Mouse (Mus musculus): ENCODE measurements around the gene Polr1b. TPM values are rescaled to one million over a fixed set of nuclear protein-coding genes. Genes with fewer than 3 reads are reported as not detected.

The Polr1b gene
- 8.3 and 8.7 TPM in 2 replicates for polyA plus RNA-seq (2015; fragmentation: Nextera tagmentation; extraction: Ambion mirVana)

GRCm38 (mm10) chr2:129100784-129101310 is at the start of gene Polr1b:
Gene Polr1b, plus strand, starts transcription at chr2:129100995.

GRCm38 (mm10) chr2:129065437-129066282 is 35.1 kb upstream of the Polr1b start, which contains the start of gene Ttl:
Gene Ttl, plus strand, starts transcription at chr2:129065942.

GRCm38 (mm10) chr2:129129412-129129929 is 28.7 kb downstream of the Polr1b start, which contains the start of gene Chchd5:
Gene Chchd5, plus strand, starts transcription at chr2:129129700.

Other genes with a start within 250 kb of the Polr1b start
- 1.3 and 1.4 TPM in 2 replicates for gene Fbln7, start 238.0 kb upstream of the Polr1b start, polyA plus RNA-seq (2015; fragmentation: Nextera tagmentation; extraction: Ambion mirVana)
- gene Zc3h8, start 156.9 kb upstream of the Polr1b start, polyA plus RNA-seq (2015; fragmentation: Nextera tagmentation; extraction: Ambion mirVana), result 2.8 and 3.2 TPM in 2 replicates
- 2.2 and 2.7 TPM in 2 replicates for gene Zc3h6, start 133.6 kb upstream of the Polr1b start, polyA plus RNA-seq (2015; fragmentation: Nextera tagmentation; extraction: Ambion mirVana)
- 10.6 and 11.2 TPM in 2 replicates for gene Gm10762, start 133.3 kb upstream of the Polr1b start, polyA plus RNA-seq (2015; fragmentation: Nextera tagmentation; extraction: Ambion mirVana)
- 0.12 and 0.16 TPM in 2 replicates for gene Vinac1, start 52.8 kb upstream of the Polr1b start, polyA plus RNA-seq (2015; fragmentation: Nextera tagmentation; extraction: Ambion mirVana)
- gene Ttl, start 35.1 kb upstream of the Polr1b start, polyA plus RNA-seq (2015; fragmentation: Nextera tagmentation; extraction: Ambion mirVana), result 7.3 and 8.9 TPM in 2 replicates
- gene Chchd5, start 28.7 kb downstream of the Polr1b start, polyA plus RNA-seq (2015; fragmentation: Nextera tagmentation; extraction: Ambion mirVana), result 16.5 and 17.6 TPM in 2 replicates
- gene Slc20a1, start 97.8 kb downstream of the Polr1b start, polyA plus RNA-seq (2015; fragmentation: Nextera tagmentation; extraction: Ambion mirVana), result 14.3 and 17.4 TPM in 2 replicates
- gene Ckap2l, start 196.2 kb downstream of the Polr1b start, polyA plus RNA-seq (2015; fragmentation: Nextera tagmentation; extraction: Ambion mirVana), result 8.4 and 14.4 TPM in 2 replicates
- gene Il1a, start 209.0 kb downstream of the Polr1b start, polyA plus RNA-seq (2015; fragmentation: Nextera tagmentation; extraction: Ambion mirVana), result 0.11 and 1.9 TPM in 2 replicates